Mouse (Mus musculus) liver, postnatal 0 days (tissue): Measurements from ENCODE around the gene Scaf4.

Experiments used
- CTCF ChIP-seq: sonication (generic); IDR thresholded peaks from 2 replicates; pipeline ENCODE4 v1.5.1; 2016; ENCODE audit warnings: antibody characterized with exemption, low read depth
- EP300 ChIP-seq: IDR thresholded peaks from 2 replicates; pipeline ENCODE4 v1.6.1; 2016; ENCODE audit warnings: antibody characterized with exemption, low read depth, mild to moderate bottlenecking

DNA sequence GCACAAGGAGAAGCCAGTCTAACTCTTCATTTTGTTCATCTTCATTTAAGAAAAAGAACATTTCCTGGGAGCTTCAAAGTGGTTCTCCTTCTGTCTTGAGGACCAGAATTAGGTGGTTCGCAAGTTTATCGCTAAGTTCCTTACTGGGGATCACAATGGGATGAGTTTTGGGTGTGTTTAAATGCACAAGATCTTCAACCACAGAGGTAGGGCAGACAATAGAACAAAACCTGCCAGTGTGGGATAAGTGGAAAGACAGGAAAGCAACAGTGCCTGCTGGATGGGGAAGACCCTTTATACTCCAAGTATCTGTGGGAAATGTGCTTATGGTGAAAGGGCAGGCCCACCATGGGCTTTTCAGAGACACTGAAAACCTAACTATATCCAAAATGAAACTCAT, 79.4 kb downstream of the Scaf4 start:
- TF ChIP-seq CTCF (no peak), EP300 (no peak)
